25 mouse cellular contexts compared by ENCODE assay signal in the genomic region with DNA sequence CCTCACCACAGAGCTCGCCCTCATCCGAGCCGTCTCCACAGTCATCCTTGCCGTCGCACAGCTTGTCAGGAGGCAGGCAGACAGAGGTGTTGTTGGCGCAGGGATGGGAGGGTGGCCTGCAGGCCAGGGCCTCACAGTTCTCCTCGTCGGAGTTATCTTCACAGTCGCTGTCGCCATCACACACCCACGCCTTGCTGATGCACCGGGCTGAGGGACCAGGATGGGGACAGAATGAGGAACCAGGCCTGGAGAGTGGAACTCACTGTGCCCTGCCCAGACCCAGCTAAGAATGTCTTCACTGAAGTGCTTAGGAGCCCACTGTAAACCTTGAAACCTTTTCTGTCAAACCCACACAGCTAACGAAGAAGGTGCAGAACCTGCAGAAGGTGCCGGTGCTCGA. TPM values are rescaled to one million over a fixed set of nuclear protein-coding genes. Genes with fewer than 3 reads are reported as not detected.
DNase-seq lines count a peak whose midpoint lies in the region; ATAC-seq and TF ChIP-seq lines count a peak whose summit lies in the region.
"Had no signal": no experiment of that assay in that cellular context is flagged by ENCODE, and none has a peak within 500 bp of the region (broad histone marks: within the 10 kb centered on the region; RNA-seq: fewer than 3 reads in every experiment).

No protein-coding gene starts in this region.

- no peak for ATAC-seq in embryonic facial prominence, embryonic 13.5 days (ENCODE audit: insufficient number of reproducible peaks, insufficient read depth, low FRiP score, low TSS enrichment, low read depth)
- no peak for ATAC-seq in liver, postnatal 0 days
- 0 out of 2 replicates have a peak, but pooled peaks have one; percentile 16 for ATAC-seq in megakaryocyte progenitor cell, adult 5-6 weeks (replicated peaks; ENCODE audit: poor library complexity)
- ATAC-seq in hindbrain, embryonic 14.5 days (ENCODE audit: low FRiP score) = no peak
- ATAC-seq: forebrain, postnatal 0 days; hindbrain, embryonic 16.5 days; intestine, embryonic 15.5 days; midbrain, embryonic 15.5 days had no signal

- no peak for DNase-seq in embryonic facial prominence, embryonic 10.5 days (ENCODE audit: low spot score)
- no peak for DNase-seq in liver, postnatal 0 days
- DNase-seq in liver = no peak
- DNase-seq in brain, adult 2 months (ENCODE audit: low read depth, low spot score) = peak; percentile 39
- DNase-seq in hindbrain, embryonic 14.5 days (ENCODE audit: low spot score) = no peak
- DNase-seq: adrenal gland, postnatal 14 days; cerebellum, adult 11 months; cerebellum, postnatal 10 days; forebrain, postnatal 0 days; kidney, adult 9 months; kidney, postnatal 25 days; retina, postnatal 1 day; right cerebral cortex, postnatal 4 days; thymus, adult 18-20 months; thymus, postnatal 36 days had no signal

- H3K27me3 ChIP-seq in embryonic facial prominence, embryonic 13.5 days = no peaks in the 10 kb centered on the region
- no peaks in the 10 kb centered on the region for H3K27me3 ChIP-seq in embryonic facial prominence, embryonic 10.5 days (replicated peaks; ENCODE audit: low read depth, poor library complexity, severe bottlenecking)
- no peaks in the 10 kb centered on the region for H3K27me3 ChIP-seq in liver, postnatal 0 days (ENCODE audit: insufficient read depth, low read length)
- H3K27me3 ChIP-seq in hindbrain, embryonic 14.5 days (ENCODE audit: control insufficient read depth, insufficient read depth, low read length) = no peaks in the 10 kb centered on the region
- H3K27me3 ChIP-seq: intestine, embryonic 15.5 days; midbrain, embryonic 15.5 days; neural tube, embryonic 13.5 days had no signal

- 91% methylated on average over 15 of the region's 15 CpGs for WGBS in embryonic facial prominence, embryonic 13.5 days
- 92% methylated on average over 15 of the region's 15 CpGs for WGBS in embryonic facial prominence, embryonic 10.5 days
- 66% methylated on average over 15 of the region's 15 CpGs for WGBS in liver, postnatal 0 days (ENCODE audit: insufficient replicate concordance)
- 91% methylated on average over 15 of the region's 15 CpGs for WGBS in hindbrain, embryonic 14.5 days

- H3K9me3 ChIP-seq in embryonic facial prominence, embryonic 13.5 days = no peaks in the 10 kb centered on the region
- no peaks in the 10 kb centered on the region for H3K9me3 ChIP-seq in embryonic facial prominence, embryonic 10.5 days
- no peaks in the 10 kb centered on the region for H3K9me3 ChIP-seq in liver, postnatal 0 days (ENCODE audit: low read length)
- no peaks in the 10 kb centered on the region for H3K9me3 ChIP-seq in hindbrain, embryonic 14.5 days (ENCODE audit: control insufficient read depth, low read length)
- H3K9me3 ChIP-seq: heart, embryonic 10.5 days; intestine, embryonic 15.5 days; midbrain, embryonic 15.5 days; neural tube, embryonic 13.5 days had no signal

- no peak for TF ChIP-seq EP300 in liver, postnatal 0 days (IDR thresholded peaks at IDR 0.05; ENCODE audit: low read depth)

- 0 out of 2 replicates have a peak overlapping the region, but pooled peaks have one; percentile 16 for H3K9ac ChIP-seq in embryonic facial prominence, embryonic 13.5 days
- H3K9ac ChIP-seq in liver, postnatal 0 days (replicated peaks) = no peak overlapping the region
- H3K9ac ChIP-seq in hindbrain, embryonic 14.5 days = no peak overlapping the region
- H3K9ac ChIP-seq: forebrain, postnatal 0 days; intestine, embryonic 15.5 days; midbrain, embryonic 15.5 days; neural tube, embryonic 13.5 days had no signal

- no peak overlapping the region for H3K27ac ChIP-seq in embryonic facial prominence, embryonic 13.5 days
- no peak overlapping the region for H3K27ac ChIP-seq in embryonic facial prominence, embryonic 10.5 days (replicated peaks)
- H3K27ac ChIP-seq in liver, postnatal 0 days (ENCODE audit: low read depth) = peak overlapping the region; percentile 48
- H3K27ac ChIP-seq in hindbrain, embryonic 14.5 days = no peak overlapping the region
- H3K27ac ChIP-seq: heart, embryonic 10.5 days; intestine, embryonic 15.5 days; left cerebral cortex, adult 2 months; midbrain, embryonic 15.5 days; neural tube, embryonic 13.5 days had no signal

- H3K4me2 ChIP-seq in embryonic facial prominence, embryonic 13.5 days = no peak overlapping the region
- no peak overlapping the region for H3K4me2 ChIP-seq in liver, postnatal 0 days (ENCODE audit: low read depth, low read length)
- no peak overlapping the region for H3K4me2 ChIP-seq in hindbrain, embryonic 14.5 days (replicated peaks)
- H3K4me2 ChIP-seq: intestine, embryonic 15.5 days; midbrain, embryonic 15.5 days; neural tube, embryonic 13.5 days had no signal

- peaks cover 100% of the 10 kb centered on the region for H3K36me3 ChIP-seq in embryonic facial prominence, embryonic 13.5 days
- H3K36me3 ChIP-seq in embryonic facial prominence, embryonic 10.5 days (replicated peaks) = peaks cover 100% of the 10 kb centered on the region
- H3K36me3 ChIP-seq in liver, postnatal 0 days (replicated peaks; ENCODE audit: insufficient read depth, low read length) = peaks cover 43% of the 10 kb centered on the region
- H3K36me3 ChIP-seq in hindbrain, embryonic 14.5 days (replicated peaks; ENCODE audit: control insufficient read depth, insufficient read depth) = peaks cover 100% of the 10 kb centered on the region

- H3K4me1 ChIP-seq in embryonic facial prominence, embryonic 13.5 days = no peaks in the 10 kb centered on the region
- H3K4me1 ChIP-seq in embryonic facial prominence, embryonic 10.5 days = peaks cover 10% of the 10 kb centered on the region; the same call in 1 of the 2 replicates
- H3K4me1 ChIP-seq in liver, postnatal 0 days (ENCODE audit: insufficient read depth) = peaks cover 13% of the 10 kb centered on the region; the same call in 1 of the 2 replicates
- H3K4me1 ChIP-seq in hindbrain, embryonic 14.5 days (replicated peaks; ENCODE audit: control insufficient read depth, insufficient read depth, low read length) = no peaks in the 10 kb centered on the region
- H3K4me1 ChIP-seq: midbrain, embryonic 15.5 days; neural tube, embryonic 13.5 days had no signal

- no peak overlapping the region for H3K4me3 ChIP-seq in embryonic facial prominence, embryonic 13.5 days
- no peak overlapping the region for H3K4me3 ChIP-seq in embryonic facial prominence, embryonic 10.5 days
- no peak overlapping the region for H3K4me3 ChIP-seq in liver, postnatal 0 days (ENCODE audit: low read depth, low read length)
- H3K4me3 ChIP-seq in hindbrain, embryonic 14.5 days (replicated peaks; ENCODE audit: low read length) = no peak overlapping the region
- H3K4me3 ChIP-seq: heart, embryonic 10.5 days; intestine, embryonic 15.5 days; left cerebral cortex, adult 2 months; midbrain, embryonic 15.5 days; myocyte; neural tube, embryonic 13.5 days had no signal

- TF ChIP-seq CTCF in liver, postnatal 0 days (IDR thresholded peaks at IDR 0.05; ENCODE audit: low read depth) = no peak

RNA-seq across cellular contexts. Expression of a gene that starts 43.0 kb away (rescaled TPM):
- polyA plus RNA-seq in embryonic facial prominence, embryonic 13.5 days (2015; fragmentation: Nextera tagmentation; extraction: Ambion mirVana) = 139 and 159 TPM in 2 replicates
- polyA plus RNA-seq in embryonic facial prominence, embryonic 10.5 days (2016; fragmentation: Nextera tagmentation; extraction: Ambion mirVana) = 66.6 and 70.6 TPM in 2 replicates
- polyA plus RNA-seq in liver, postnatal 0 days (2015; fragmentation: Nextera tagmentation; extraction: Ambion mirVana) = 44.7 and 49.2 TPM in 2 replicates
- 9.8 and 10.0 TPM in 2 replicates for total RNA-seq in megakaryocyte progenitor cell, adult 5-6 weeks (2015)
- 4.5 and 7.3 TPM in 2 replicates for total RNA-seq in megakaryocyte progenitor cell, adult 5-6 weeks (2017)
- 118 and 119 TPM in 2 replicates for polyA plus RNA-seq in hindbrain, embryonic 14.5 days (2014; fragmentation: Nextera tagmentation; extraction: Ambion mirVana)

RNA-seq across cellular contexts. Expression of a gene that starts 43.6 kb away (rescaled TPM):
- polyA plus RNA-seq in embryonic facial prominence, embryonic 13.5 days (2015; fragmentation: Nextera tagmentation; extraction: Ambion mirVana) = 3.0 and 3.9 TPM in 2 replicates
- polyA plus RNA-seq in embryonic facial prominence, embryonic 10.5 days (2016; fragmentation: Nextera tagmentation; extraction: Ambion mirVana) = 5.2 and 9.7 TPM in 2 replicates
- not detected in 2 replicates for polyA plus RNA-seq in liver, postnatal 0 days (2015; fragmentation: Nextera tagmentation; extraction: Ambion mirVana)
- total RNA-seq in megakaryocyte progenitor cell, adult 5-6 weeks (2015) = not detected in 2 replicates
- not detected in 2 replicates for total RNA-seq in megakaryocyte progenitor cell, adult 5-6 weeks (2017)
- polyA plus RNA-seq in hindbrain, embryonic 14.5 days (2014; fragmentation: Nextera tagmentation; extraction: Ambion mirVana) = 94.1 and 105 TPM in 2 replicates
- total RNA-seq: hematopoietic stem cell, adult 5-6 weeks had no signal

RNA-seq across cellular contexts. Expression of a gene that starts 55.7 kb away (rescaled TPM):
- 81.7 and 92.3 TPM in 2 replicates for polyA plus RNA-seq in embryonic facial prominence, embryonic 13.5 days (2015; fragmentation: Nextera tagmentation; extraction: Ambion mirVana)
- 110 and 129 TPM in 2 replicates for polyA plus RNA-seq in embryonic facial prominence, embryonic 10.5 days (2016; fragmentation: Nextera tagmentation; extraction: Ambion mirVana)
- polyA plus RNA-seq in liver, postnatal 0 days (2015; fragmentation: Nextera tagmentation; extraction: Ambion mirVana) = 62.6 and 75.0 TPM in 2 replicates
- 91.3 and 92.6 TPM in 2 replicates for total RNA-seq in megakaryocyte progenitor cell, adult 5-6 weeks (2015)
- total RNA-seq in megakaryocyte progenitor cell, adult 5-6 weeks (2017) = 95.8 and 100 TPM in 2 replicates
- 45.6 and 47.4 TPM in 2 replicates for polyA plus RNA-seq in hindbrain, embryonic 14.5 days (2014; fragmentation: Nextera tagmentation; extraction: Ambion mirVana)
